Comparison of ENCODE assay signal across 20 mouse cellular contexts in the genomic region with DNA sequence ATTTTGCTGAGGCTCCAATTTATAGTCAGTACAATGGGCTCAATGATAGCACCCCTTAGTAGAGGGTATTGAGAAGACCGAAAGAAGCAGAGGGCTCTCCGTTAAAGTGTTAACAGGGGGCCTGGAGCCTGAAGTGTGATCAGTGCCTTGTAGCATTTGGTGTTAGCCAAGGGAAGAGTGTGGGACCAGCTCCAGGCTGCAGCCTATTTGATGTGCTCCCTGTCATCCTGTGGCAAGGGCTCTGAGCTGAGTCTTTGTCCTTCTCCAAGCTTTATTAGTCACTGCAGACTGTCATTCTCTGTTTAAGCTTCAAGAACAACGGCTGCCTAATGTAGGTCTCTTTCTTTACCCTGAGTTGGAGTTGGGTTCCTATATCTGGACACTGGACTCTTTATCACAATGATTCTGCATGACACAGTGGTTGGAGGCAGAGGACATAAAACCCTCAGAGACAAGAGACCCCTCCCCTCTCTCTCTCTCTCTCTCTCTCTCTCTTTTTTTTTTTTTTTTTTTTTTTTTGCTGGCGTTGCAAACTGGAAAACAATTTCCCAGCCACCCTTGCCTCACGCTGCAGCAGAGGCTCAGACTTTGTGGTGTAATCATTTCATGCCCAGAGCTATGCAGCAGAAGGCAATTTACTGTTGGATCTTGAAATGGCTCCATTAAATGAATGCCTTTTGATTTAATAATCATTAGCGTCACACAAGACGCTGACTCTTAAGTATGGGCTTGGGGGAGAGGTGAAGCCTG. TPM values are rescaled to one million over a fixed set of nuclear protein-coding genes. Genes with fewer than 3 reads are reported as not detected.
DNase-seq lines count a peak whose midpoint lies in the region; ATAC-seq and TF ChIP-seq lines count a peak whose summit lies in the region.
"Had no signal": no experiment of that assay in that cellular context is flagged by ENCODE, and none has a peak within 500 bp of the region (broad histone marks: within the 10 kb centered on the region; RNA-seq: fewer than 3 reads in every experiment).

No protein-coding gene starts in this region.

- H3K4me1 ChIP-seq in cerebellum, adult 2 months (ENCODE audit: control insufficient read depth, insufficient read depth, low read length) = peaks cover 6% of the 10 kb centered on the region; the same call in 1 of the 2 replicates
- peaks cover 12% of the 10 kb centered on the region; the same call in 1 of the 2 replicates for H3K4me1 ChIP-seq in heart, postnatal 0 days (ENCODE audit: control insufficient read depth, insufficient read depth)
- H3K4me1 ChIP-seq in midbrain, embryonic 15.5 days = peaks cover 5% of the 10 kb centered on the region
- no peaks in the 10 kb centered on the region for H3K4me1 ChIP-seq in midbrain, embryonic 10.5 days
- H3K4me1 ChIP-seq: intestine, embryonic 15.5 days; stomach, embryonic 15.5 days had no signal

- H3K9ac ChIP-seq in heart, postnatal 0 days (replicated peaks; ENCODE audit: low read depth, low read length) = no peak overlapping the region
- H3K9ac ChIP-seq in midbrain, embryonic 15.5 days = no peak overlapping the region
- H3K9ac ChIP-seq: intestine, embryonic 15.5 days; limb, embryonic 15.5 days; lung, embryonic 14.5 days; stomach, embryonic 15.5 days had no signal

- WGBS in cerebellum, adult 2 months = 55% methylated on average over 7 of the region's 7 CpGs
- 57% methylated on average over 7 of the region's 7 CpGs for WGBS in heart, postnatal 0 days
- 57% methylated on average over 7 of the region's 7 CpGs for WGBS in midbrain, embryonic 15.5 days
- 81% methylated on average over 7 of the region's 7 CpGs for WGBS in midbrain, embryonic 10.5 days

- peak; percentile 8 to 10 for DNase-seq in cerebellum, postnatal 14 days
- DNase-seq in cerebellum, adult 2 months = no peak
- no peak for DNase-seq in heart, postnatal 0 days (ENCODE audit: low spot score)
- no peak for DNase-seq in heart, postnatal 14 days
- no peak for DNase-seq in midbrain, embryonic 10.5 days (ENCODE audit: low spot score)
- DNase-seq in retina, embryonic 14.5 days (ENCODE audit: low spot score) = peak; percentile 24
- no peak for DNase-seq in liver
- DNase-seq: lung, embryonic 14.5 days; thymus, postnatal 14 days had no signal

- no peaks in the 10 kb centered on the region for H3K36me3 ChIP-seq in heart, postnatal 0 days (replicated peaks; ENCODE audit: control insufficient read depth, insufficient read depth, low read length)
- H3K36me3 ChIP-seq in midbrain, embryonic 15.5 days (replicated peaks) = no peaks in the 10 kb centered on the region
- no peaks in the 10 kb centered on the region for H3K36me3 ChIP-seq in midbrain, embryonic 10.5 days
- H3K36me3 ChIP-seq: G1E; intestine, embryonic 15.5 days; limb, embryonic 15.5 days; stomach, embryonic 15.5 days had no signal

- no peak for TF ChIP-seq EP300 in heart, postnatal 0 days (IDR thresholded peaks at IDR 0.05; ENCODE audit: low read depth)

- no peaks in the 10 kb centered on the region for H3K9me3 ChIP-seq in heart, postnatal 0 days (replicated peaks; ENCODE audit: control insufficient read depth, low read length)
- no peaks in the 10 kb centered on the region for H3K9me3 ChIP-seq in midbrain, embryonic 15.5 days
- no peaks in the 10 kb centered on the region for H3K9me3 ChIP-seq in midbrain, embryonic 10.5 days (replicated peaks)
- H3K9me3 ChIP-seq: G1E; intestine, embryonic 15.5 days; limb, embryonic 15.5 days; stomach, embryonic 15.5 days had no signal

- H3K27ac ChIP-seq in cerebellum, adult 2 months (ENCODE audit: insufficient read depth, low read length) = no peak overlapping the region
- peak overlapping the region; percentile 48; the same call in 1 of the 2 replicates for H3K27ac ChIP-seq in heart, postnatal 0 days (ENCODE audit: low read depth)
- H3K27ac ChIP-seq in midbrain, embryonic 15.5 days = no peak overlapping the region
- H3K27ac ChIP-seq in midbrain, embryonic 10.5 days (replicated peaks) = no peak overlapping the region
- H3K27ac ChIP-seq: intestine, embryonic 15.5 days; left cerebral cortex, adult 2 months; limb, embryonic 15.5 days; stomach, embryonic 15.5 days had no signal

- no peak overlapping the region for H3K4me2 ChIP-seq in heart, postnatal 0 days (ENCODE audit: low read depth, low read length)
- H3K4me2 ChIP-seq in midbrain, embryonic 15.5 days = no peak overlapping the region
- H3K4me2 ChIP-seq: heart, embryonic 11.5 days; intestine, embryonic 15.5 days; limb, embryonic 15.5 days; lung, embryonic 14.5 days; stomach, embryonic 15.5 days had no signal

- TF ChIP-seq CTCF in cerebellum, adult 2 months (IDR thresholded peaks at IDR 0.05; ENCODE audit: borderline replicate concordance, insufficient read depth, low read depth, low read length) = no peak
- no peak for TF ChIP-seq CTCF in heart, postnatal 0 days (IDR thresholded peaks at IDR 0.05; ENCODE audit: low read depth)

- H3K27me3 ChIP-seq in cerebellum, adult 2 months (ENCODE audit: control insufficient read depth, insufficient read depth, low read length) = no peaks in the 10 kb centered on the region
- no peaks in the 10 kb centered on the region for H3K27me3 ChIP-seq in heart, postnatal 0 days (ENCODE audit: control insufficient read depth, insufficient read depth, low read length)
- H3K27me3 ChIP-seq in midbrain, embryonic 15.5 days (replicated peaks) = no peaks in the 10 kb centered on the region
- no peaks in the 10 kb centered on the region for H3K27me3 ChIP-seq in midbrain, embryonic 10.5 days (ENCODE audit: low read depth, poor library complexity, severe bottlenecking)
- H3K27me3 ChIP-seq: intestine, embryonic 15.5 days; limb, embryonic 15.5 days; stomach, embryonic 15.5 days had no signal

- H3K4me3 ChIP-seq in cerebellum, adult 2 months (replicated peaks; ENCODE audit: insufficient read depth, low read depth, low read length) = no peak overlapping the region
- H3K4me3 ChIP-seq in heart, postnatal 0 days (ENCODE audit: low read depth, low read length) = no peak overlapping the region
- no peak overlapping the region for H3K4me3 ChIP-seq in midbrain, embryonic 15.5 days
- H3K4me3 ChIP-seq in midbrain, embryonic 10.5 days = no peak overlapping the region
- H3K4me3 ChIP-seq: intestine, embryonic 15.5 days; left cerebral cortex, adult 2 months; limb, embryonic 15.5 days; myocyte; stomach, embryonic 15.5 days had no signal

- TF ChIP-seq POLR2A in cerebellum, adult 2 months (IDR thresholded peaks at IDR 0.05; ENCODE audit: borderline replicate concordance, insufficient read depth, low read length) = no peak

- ATAC-seq in heart, postnatal 0 days (ENCODE audit: insufficient read depth, low read depth) = no peak
- 0 out of 2 replicates have a peak, but pooled peaks have one; percentile 42 for ATAC-seq in midbrain, embryonic 15.5 days (replicated peaks)
- ATAC-seq: intestine, embryonic 15.5 days had no signal

- intact Hi-C loops in heart, postnatal 14 days (cut with DNase I) = no loop called here

RNA-seq across cellular contexts. Expression of a gene that starts 41.9 kb away (rescaled TPM):
- 0.11 TPM in 1 of 2 replicates, not detected in the other for polyA plus RNA-seq in cerebellum, adult 2 months (2012; rRNA removed)
- 0.58 TPM in 1 of 2 replicates, not detected in the other for total RNA-seq in heart, postnatal 0 days (2014; rRNA removed; ENCODE audit: low replicate concordance)
- polyA plus RNA-seq in heart, postnatal 0 days (2015; fragmentation: Nextera tagmentation; extraction: Ambion mirVana) = 0.26 and 0.55 TPM in 2 replicates
- total RNA-seq in heart, postnatal 14 days (2021) = 1 to 10 TPM; 2.0 to 3.1 TPM
- polyA plus RNA-seq in midbrain, embryonic 15.5 days (2015; fragmentation: Nextera tagmentation; extraction: Ambion mirVana) = not detected in 2 replicates
- not detected in 2 replicates for polyA plus RNA-seq in midbrain, embryonic 10.5 days (2016; fragmentation: Nextera tagmentation; extraction: Ambion mirVana)
- total RNA-seq: left cerebral cortex, adult 2 months; megakaryocyte progenitor cell, adult 5-6 weeks had no signal
- polyA plus RNA-seq: C2C12; embryonic facial prominence, embryonic 11.5 days; G1E; heart, embryonic 11.5 days; intestine, embryonic 15.5 days; limb, embryonic 15.5 days; lung, embryonic 14.5 days; myocyte; stomach, embryonic 15.5 days had no signal

Comparison
In these comparisons a context has a peak if more than half of its experiments do, and no peak if none do; other contexts are left out.
1. DNase-seq: peak in cerebellum, postnatal 14 days (2 of 2) and retina, embryonic 14.5 days (single experiment); none in cerebellum, adult 2 months (0 of 2), heart, postnatal 0 days (single experiment), heart, postnatal 14 days (0 of 2), midbrain, embryonic 10.5 days (single experiment) and liver (single experiment).